Mouse (Mus musculus): Measurements from ENCODE around the gene Ewsr1. TPM values are rescaled to one million over a fixed set of nuclear protein-coding genes. Genes with fewer than 3 reads are reported as not detected.

Ewsr1 gene
- polyA plus RNA-seq, 1 experiment = 178 TPM

GRCm38 (mm10) chr11:5064282-5065055 lies 34.6 kb downstream of the Ewsr1 start:
- peaks cover 16% of the 10 kb centered on the region for H3K79me3 ChIP-seq (ENCODE audit: low read depth)
- peaks cover 31% of the 10 kb centered on the region for H3K79me2 ChIP-seq (ENCODE audit: control insufficient read depth, insufficient read depth)
- TF ChIP-seq CTCF (IDR thresholded peaks at IDR 0.05; ENCODE audit: control insufficient read depth, insufficient read depth, insufficient read length) (no peak), CEBPB (IDR thresholded peaks at IDR 0.05; ENCODE audit: low read depth) (no peak), MYOG (IDR thresholded peaks at IDR 0.05; ENCODE audit: control insufficient read depth, extremely low read depth, insufficient read length) (no peak), USF1 (IDR thresholded peaks at IDR 0.05; ENCODE audit: low read depth) (no peak)
- H3K4me3 ChIP-seq (ENCODE audit: insufficient read depth, poor library complexity, severe bottlenecking) = peak overlapping the region; percentile 65
- no peaks in the 10 kb centered on the region for H3K27me3 ChIP-seq (ENCODE audit: control insufficient read depth, insufficient read depth, insufficient read length)
- H3ac ChIP-seq (ENCODE audit: control insufficient read depth, insufficient read length, low read depth) = peak overlapping the region; percentile 98
- H3K36me3 ChIP-seq (ENCODE audit: control insufficient read depth, insufficient read depth) = peaks cover 33% of the 10 kb centered on the region

DNA sequence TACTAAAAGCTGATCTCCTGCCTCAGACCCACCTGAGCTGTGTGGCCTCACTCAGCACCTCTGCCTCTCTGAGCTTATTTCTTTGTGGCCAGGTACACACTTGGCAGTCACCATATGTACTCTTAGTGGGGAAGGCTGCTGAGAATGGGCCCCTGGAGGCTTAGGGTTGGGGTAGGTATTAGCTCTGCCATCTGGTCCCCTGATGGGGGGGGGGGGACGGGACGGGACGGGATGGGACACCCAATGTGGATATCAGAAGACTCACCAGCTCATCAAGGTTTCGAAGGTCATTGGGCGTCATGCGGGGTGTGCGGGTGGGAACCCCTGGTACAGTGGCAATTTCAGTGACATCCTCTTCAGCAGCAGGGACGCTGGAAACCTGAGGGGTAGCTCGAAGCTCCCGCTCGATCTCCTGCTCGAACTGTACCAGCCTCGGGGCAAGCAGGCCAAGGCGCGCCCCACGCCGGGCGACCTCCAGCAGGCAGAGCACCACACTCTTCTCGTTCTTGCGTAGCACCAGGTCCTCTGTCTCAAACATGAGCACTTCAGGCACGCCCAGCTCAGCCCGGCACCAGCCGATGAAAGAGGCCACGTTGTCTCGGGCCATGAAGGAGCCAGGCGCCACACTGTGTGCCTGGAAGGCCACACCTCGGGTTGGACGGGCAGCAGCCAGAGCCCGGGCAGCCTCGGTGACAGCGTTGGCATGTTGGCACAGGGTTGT lies 35.3 kb downstream of the Ewsr1 start:
- peak overlapping the region; percentile 98 for H3ac ChIP-seq (ENCODE audit: control insufficient read depth, insufficient read length, low read depth)
- H3K79me2 ChIP-seq (ENCODE audit: control insufficient read depth, insufficient read depth) = peaks cover 31% of the 10 kb centered on the region
- no peak overlapping the region for H3K4me3 ChIP-seq (ENCODE audit: insufficient read depth, poor library complexity, severe bottlenecking)
- TF ChIP-seq USF1 (IDR thresholded peaks at IDR 0.05; ENCODE audit: low read depth) (no peak), CEBPB (IDR thresholded peaks at IDR 0.05; ENCODE audit: low read depth) (no peak), FOSL1 (IDR thresholded peaks at IDR 0.05; ENCODE audit: insufficient read depth, low read length, poor library complexity, severe bottlenecking) (no peak), MYOD1 (IDR thresholded peaks at IDR 0.05; ENCODE audit: control insufficient read depth, insufficient read length, low read depth) (no peak), MAX (IDR thresholded peaks at IDR 0.05) (no peak), MYOG (IDR thresholded peaks at IDR 0.05; ENCODE audit: control insufficient read depth, extremely low read depth, insufficient read length) (no peak), CTCF (IDR thresholded peaks at IDR 0.05; ENCODE audit: control insufficient read depth, insufficient read depth, insufficient read length) (no peak)
- H3K27me3 ChIP-seq (ENCODE audit: control insufficient read depth, insufficient read depth, insufficient read length) = no peaks in the 10 kb centered on the region
- H3K36me3 ChIP-seq (ENCODE audit: control insufficient read depth, insufficient read depth) = peaks cover 26% of the 10 kb centered on the region
- peaks cover 16% of the 10 kb centered on the region for H3K79me3 ChIP-seq (ENCODE audit: low read depth)

DNA sequence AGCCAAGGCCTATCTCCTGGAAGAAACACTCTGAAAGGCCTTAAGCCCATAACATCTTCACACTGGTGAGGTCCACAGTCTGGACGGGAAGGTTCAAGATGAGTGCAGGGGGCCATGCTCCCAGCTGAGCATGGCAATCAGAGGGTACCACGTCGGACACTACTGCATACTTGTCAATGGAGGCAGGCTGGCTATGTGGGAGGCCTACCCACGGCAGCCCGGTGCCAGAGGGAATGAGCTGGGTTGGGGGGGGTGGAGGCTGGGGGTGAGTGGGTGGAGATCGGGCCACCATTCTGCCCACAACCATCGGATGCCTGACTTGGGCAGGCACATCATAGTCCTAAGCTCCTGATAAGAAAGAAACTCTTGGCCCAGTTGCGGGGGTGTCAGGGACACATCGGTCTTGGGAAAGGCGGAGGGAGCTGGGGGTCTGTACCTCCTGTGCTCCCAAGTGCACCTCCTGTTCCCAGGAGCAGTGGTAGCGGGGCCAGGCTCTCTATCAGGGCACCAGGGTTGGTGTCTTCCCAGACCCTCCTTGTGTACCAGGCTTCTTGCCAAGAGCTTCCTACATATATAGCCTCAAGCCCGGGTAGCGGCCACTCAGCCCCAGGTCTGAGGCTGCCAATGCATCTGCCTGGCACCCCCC lies 36.1 kb downstream of the Ewsr1 start:
- TF ChIP-seq USF1 (IDR thresholded peaks at IDR 0.05; ENCODE audit: low read depth) = no peak
- no peak for TF ChIP-seq CTCF (IDR thresholded peaks at IDR 0.05; ENCODE audit: control insufficient read depth, insufficient read depth, insufficient read length)
- TF ChIP-seq FOSL1 (IDR thresholded peaks at IDR 0.05; ENCODE audit: insufficient read depth, low read length, poor library complexity, severe bottlenecking) = no peak
- TF ChIP-seq MAX (IDR thresholded peaks at IDR 0.05) = no peak
- no peak for TF ChIP-seq MYOG (IDR thresholded peaks at IDR 0.05; ENCODE audit: control insufficient read depth, extremely low read depth, insufficient read length)
- TF ChIP-seq CEBPB (IDR thresholded peaks at IDR 0.05; ENCODE audit: low read depth) = no peak
- no peak for TF ChIP-seq MYOD1 (IDR thresholded peaks at IDR 0.05; ENCODE audit: control insufficient read depth, insufficient read length, low read depth)
- Histone ChIP-seq H3K79me3 (ENCODE audit: low read depth) (peaks cover 16% of the 10 kb centered on the region), H3K27me3 (ENCODE audit: control insufficient read depth, insufficient read depth, insufficient read length) (no peaks in the 10 kb centered on the region), H3K79me2 (ENCODE audit: control insufficient read depth, insufficient read depth) (peaks cover 31% of the 10 kb centered on the region), H3K4me3 (ENCODE audit: insufficient read depth, poor library complexity, severe bottlenecking) (no peak overlapping the region), H3K36me3 (ENCODE audit: control insufficient read depth, insufficient read depth) (peaks cover 19% of the 10 kb centered on the region), H3ac (ENCODE audit: control insufficient read depth, insufficient read length, low read depth) (no peak overlapping the region)

- Histone ChIP-seq H3K79me2 (ENCODE audit: control insufficient read depth, insufficient read depth) (peaks cover 31% of the 10 kb centered on the region), H3K79me3 (ENCODE audit: low read depth) (peaks cover 16% of the 10 kb centered on the region), H3K4me3 (ENCODE audit: insufficient read depth, poor library complexity, severe bottlenecking) (no peak overlapping the region), H3K36me3 (ENCODE audit: control insufficient read depth, insufficient read depth) (peaks cover 16% of the 10 kb centered on the region), H3K27me3 (ENCODE audit: control insufficient read depth, insufficient read depth, insufficient read length) (no peaks in the 10 kb centered on the region), H3ac (ENCODE audit: control insufficient read depth, insufficient read length, low read depth) (no peak overlapping the region)
- no peak for TF ChIP-seq FOSL1 (IDR thresholded peaks at IDR 0.05; ENCODE audit: insufficient read depth, low read length, poor library complexity, severe bottlenecking)
- no peak for TF ChIP-seq MYOD1 (IDR thresholded peaks at IDR 0.05; ENCODE audit: control insufficient read depth, insufficient read length, low read depth)
- TF ChIP-seq CTCF (IDR thresholded peaks at IDR 0.05; ENCODE audit: control insufficient read depth, insufficient read depth, insufficient read length) = no peak
- TF ChIP-seq CEBPB (IDR thresholded peaks at IDR 0.05; ENCODE audit: low read depth) = no peak
- peak; percentile 14 for TF ChIP-seq USF1 (IDR thresholded peaks at IDR 0.05; ENCODE audit: low read depth)
Observed at GRCm38 (mm10) chr11:5062326-5062725, 36.7 kb downstream of the Ewsr1 start.

GRCm38 (mm10) chr11:5061413-5062139 lies 37.5 kb downstream of the Ewsr1 start:
- Histone ChIP-seq H3K79me2 (ENCODE audit: control insufficient read depth, insufficient read depth) (peaks cover 31% of the 10 kb centered on the region), H3K27me3 (ENCODE audit: control insufficient read depth, insufficient read depth, insufficient read length) (no peaks in the 10 kb centered on the region), H3K79me3 (ENCODE audit: low read depth) (peaks cover 16% of the 10 kb centered on the region), H3K36me3 (ENCODE audit: control insufficient read depth, insufficient read depth) (peaks cover 16% of the 10 kb centered on the region), H3ac (ENCODE audit: control insufficient read depth, insufficient read length, low read depth) (peak overlapping the region; percentile 47), H3K4me3 (ENCODE audit: insufficient read depth, poor library complexity, severe bottlenecking) (peak overlapping the region; percentile 18)
- TF ChIP-seq MAX (IDR thresholded peaks at IDR 0.05) (peak; percentile 85), CEBPB (IDR thresholded peaks at IDR 0.05; ENCODE audit: low read depth) (no peak)

Measured in C2C12 (cell line).